Mouse (Mus musculus): Measurements from ENCODE around the gene Sp9. TPM values are rescaled to one million over a fixed set of nuclear protein-coding genes. Genes with fewer than 3 reads are reported as not detected.
A peak's percentile ranks its signal among the peaks of the same experiment; 100 is the strongest.

The Sp9 gene
- polyA plus RNA-seq, 1 experiment from 2014 or later, result 1.5 TPM

GRCm38 (mm10) chr2:73295023-73295422 is 23.3 kb downstream of the Sp9 start:
- WGBS, result 82% methylated on average over 7 of the region's 7 CpGs
- no peaks in the 10 kb centered on the region for H3K4me1 ChIP-seq (ENCODE audit: control insufficient read depth, insufficient read depth, low read length)
- no peaks in the 10 kb centered on the region for H3K27me3 ChIP-seq (ENCODE audit: control insufficient read depth, insufficient read depth, low read length)
- no peak overlapping the region for H3K27ac ChIP-seq (ENCODE audit: low read depth, low read length)
- no peak overlapping the region for H3K4me2 ChIP-seq (ENCODE audit: low read depth, low read length)
- no peaks in the 10 kb centered on the region for H3K9me3 ChIP-seq (ENCODE audit: control insufficient read depth, low read length)
- H3K9ac ChIP-seq (replicated peaks; ENCODE audit: low read depth, low read length), result no peak overlapping the region
- H3K4me3 ChIP-seq (ENCODE audit: low read depth, low read length), result no peak overlapping the region
- no peak for ATAC-seq (ENCODE audit: low read depth)
- peaks cover 6% of the 10 kb centered on the region; the same call in 1 of the 2 replicates for H3K36me3 ChIP-seq (ENCODE audit: control insufficient read depth, insufficient read depth, low read length)

DNA sequence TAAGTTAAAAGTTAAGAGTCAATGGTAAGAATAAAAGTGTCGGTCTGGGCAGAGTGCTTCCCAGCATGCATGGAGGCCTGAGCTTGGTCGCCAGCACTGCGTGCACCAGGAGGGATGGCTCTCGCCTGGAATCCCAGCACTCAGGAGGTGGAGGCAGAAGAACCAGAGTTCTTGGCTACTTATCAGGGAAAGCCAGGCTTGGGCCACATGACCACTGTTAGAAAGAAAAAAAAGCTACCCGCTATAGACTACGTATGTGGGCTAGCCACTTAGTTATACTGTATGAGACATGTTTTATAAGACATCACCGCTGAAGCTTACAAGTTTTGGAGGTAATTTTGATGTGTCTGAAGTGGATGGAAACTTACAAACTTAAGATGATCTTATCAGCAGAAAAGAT is 26.4 kb downstream of the Sp9 start:
- Histone ChIP-seq H3K4me3 (ENCODE audit: low read depth, low read length) (no peak overlapping the region), H3K9me3 (ENCODE audit: control insufficient read depth, low read length) (no peaks in the 10 kb centered on the region), H3K27me3 (ENCODE audit: control insufficient read depth, insufficient read depth, low read length) (no peaks in the 10 kb centered on the region), H3K36me3 (ENCODE audit: control insufficient read depth, insufficient read depth, low read length) (peaks cover 5% of the 10 kb centered on the region; the same call in 1 of the 2 replicates), H3K4me2 (ENCODE audit: low read depth, low read length) (no peak overlapping the region), H3K4me1 (ENCODE audit: control insufficient read depth, insufficient read depth, low read length) (no peaks in the 10 kb centered on the region), H3K27ac (ENCODE audit: low read depth, low read length) (no peak overlapping the region), H3K9ac (replicated peaks; ENCODE audit: low read depth, low read length) (no peak overlapping the region)
- no peak for ATAC-seq (ENCODE audit: low read depth)
- 88% methylated on average over 7 of the region's 7 CpGs for WGBS

DNA sequence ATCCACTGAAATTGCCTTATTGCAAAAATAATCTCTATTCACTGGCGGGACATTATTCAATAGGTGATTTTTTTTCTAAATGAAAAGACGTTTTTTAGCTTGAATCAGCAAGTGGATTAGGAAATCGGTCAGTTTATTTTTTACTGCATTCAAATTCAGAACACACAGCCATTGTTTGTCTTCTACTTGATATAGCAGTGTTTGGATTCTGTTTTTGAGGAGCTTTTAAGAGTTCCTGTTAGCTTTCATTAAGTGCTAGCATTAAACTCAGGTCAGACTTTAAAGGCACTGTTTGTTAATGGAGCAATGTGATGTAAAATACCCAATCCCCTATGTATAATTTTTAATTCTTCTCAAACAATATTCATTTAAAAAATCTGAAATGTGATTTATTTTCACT is 27.1 kb downstream of the Sp9 start:
- no peaks in the 10 kb centered on the region for H3K27me3 ChIP-seq (ENCODE audit: control insufficient read depth, insufficient read depth, low read length)
- no peak for ATAC-seq (ENCODE audit: low read depth)
- no peak overlapping the region for H3K27ac ChIP-seq (ENCODE audit: low read depth, low read length)
- H3K4me3 ChIP-seq (ENCODE audit: low read depth, low read length), result no peak overlapping the region
- no peak overlapping the region for H3K4me2 ChIP-seq (ENCODE audit: low read depth, low read length)
- H3K4me1 ChIP-seq (ENCODE audit: control insufficient read depth, insufficient read depth, low read length), result no peaks in the 10 kb centered on the region
- WGBS, result 76% methylated on average over 3 of the region's 3 CpGs
- peaks cover 5% of the 10 kb centered on the region; the same call in 1 of the 2 replicates for H3K36me3 ChIP-seq (ENCODE audit: control insufficient read depth, insufficient read depth, low read length)
- H3K9me3 ChIP-seq (ENCODE audit: control insufficient read depth, low read length), result no peaks in the 10 kb centered on the region
- H3K9ac ChIP-seq (replicated peaks; ENCODE audit: low read depth, low read length), result no peak overlapping the region

- Histone ChIP-seq H3K4me3 (ENCODE audit: low read depth, low read length) (no peak overlapping the region), H3K9ac (replicated peaks; ENCODE audit: low read depth, low read length) (no peak overlapping the region), H3K4me2 (ENCODE audit: low read depth, low read length) (no peak overlapping the region), H3K27me3 (ENCODE audit: control insufficient read depth, insufficient read depth, low read length) (no peaks in the 10 kb centered on the region), H3K9me3 (ENCODE audit: control insufficient read depth, low read length) (no peaks in the 10 kb centered on the region), H3K36me3 (ENCODE audit: control insufficient read depth, insufficient read depth, low read length) (peaks cover 16% of the 10 kb centered on the region; the same call in 1 of the 2 replicates), H3K4me1 (ENCODE audit: control insufficient read depth, insufficient read depth, low read length) (no peaks in the 10 kb centered on the region), H3K27ac (ENCODE audit: low read depth, low read length) (no peak overlapping the region)
- no peak for ATAC-seq (ENCODE audit: low read depth)
- 97% methylated on average over 1 of the region's 1 CpGs for WGBS
Observed at GRCm38 (mm10) chr2:73301979-73302378, 30.3 kb downstream of the Sp9 start.

DNA sequence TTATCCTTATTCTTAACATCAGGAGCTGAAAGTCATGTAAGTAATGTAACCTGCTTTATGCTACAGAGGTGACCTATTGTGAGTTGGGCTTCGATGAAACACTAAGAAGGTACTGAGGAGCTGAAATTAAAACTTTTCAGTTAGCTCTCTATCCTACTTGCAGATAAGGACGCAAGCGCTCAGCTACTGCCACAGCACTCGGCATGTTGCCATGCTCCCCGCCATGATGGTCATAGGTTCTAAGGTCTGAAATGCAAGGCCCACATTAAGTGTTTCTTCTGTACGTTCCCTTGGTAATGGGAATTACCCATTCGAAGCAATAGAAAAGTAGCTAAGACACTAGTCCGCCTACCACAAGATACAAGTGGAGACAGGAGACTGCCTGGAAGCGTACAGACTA is 31.0 kb downstream of the Sp9 start:
- Histone ChIP-seq H3K27ac (ENCODE audit: low read depth, low read length) (no peak overlapping the region), H3K4me3 (ENCODE audit: low read depth, low read length) (no peak overlapping the region), H3K4me2 (ENCODE audit: low read depth, low read length) (no peak overlapping the region), H3K9ac (replicated peaks; ENCODE audit: low read depth, low read length) (no peak overlapping the region), H3K9me3 (ENCODE audit: control insufficient read depth, low read length) (no peaks in the 10 kb centered on the region), H3K36me3 (ENCODE audit: control insufficient read depth, insufficient read depth, low read length) (peaks cover 22% of the 10 kb centered on the region), H3K27me3 (ENCODE audit: control insufficient read depth, insufficient read depth, low read length) (no peaks in the 10 kb centered on the region), H3K4me1 (ENCODE audit: control insufficient read depth, insufficient read depth, low read length) (no peaks in the 10 kb centered on the region)
- no peak for ATAC-seq (ENCODE audit: low read depth)
- 93% methylated on average over 9 of the region's 9 CpGs for WGBS

GRCm38 (mm10) chr2:73304506-73304905 is 32.8 kb downstream of the Sp9 start:
- no peak overlapping the region for H3K4me3 ChIP-seq (ENCODE audit: low read depth, low read length)
- H3K9me3 ChIP-seq (ENCODE audit: control insufficient read depth, low read length), result no peaks in the 10 kb centered on the region
- WGBS, result 95% methylated on average over 5 of the region's 5 CpGs
- peaks cover 26% of the 10 kb centered on the region for H3K36me3 ChIP-seq (ENCODE audit: control insufficient read depth, insufficient read depth, low read length)
- no peak for ATAC-seq (ENCODE audit: low read depth)
- H3K27me3 ChIP-seq (ENCODE audit: control insufficient read depth, insufficient read depth, low read length), result no peaks in the 10 kb centered on the region
- no peak overlapping the region for H3K27ac ChIP-seq (ENCODE audit: low read depth, low read length)
- no peaks in the 10 kb centered on the region for H3K4me1 ChIP-seq (ENCODE audit: control insufficient read depth, insufficient read depth, low read length)
- H3K9ac ChIP-seq (replicated peaks; ENCODE audit: low read depth, low read length), result no peak overlapping the region
- H3K4me2 ChIP-seq (ENCODE audit: low read depth, low read length), result no peak overlapping the region

GRCm38 (mm10) chr2:73306006-73306405 is 34.3 kb downstream of the Sp9 start:
- no peak for ATAC-seq (ENCODE audit: low read depth)
- H3K4me2 ChIP-seq (ENCODE audit: low read depth, low read length), result no peak overlapping the region
- 88% methylated on average over 7 of the region's 7 CpGs for WGBS
- H3K9ac ChIP-seq (replicated peaks; ENCODE audit: low read depth, low read length), result no peak overlapping the region
- H3K4me3 ChIP-seq (ENCODE audit: low read depth, low read length), result no peak overlapping the region
- no peaks in the 10 kb centered on the region for H3K9me3 ChIP-seq (ENCODE audit: control insufficient read depth, low read length)
- H3K36me3 ChIP-seq (ENCODE audit: control insufficient read depth, insufficient read depth, low read length), result peaks cover 22% of the 10 kb centered on the region
- H3K27ac ChIP-seq (ENCODE audit: low read depth, low read length), result no peak overlapping the region
- no peaks in the 10 kb centered on the region for H3K27me3 ChIP-seq (ENCODE audit: control insufficient read depth, insufficient read depth, low read length)
- no peaks in the 10 kb centered on the region; the same call in 1 of the 2 replicates for H3K4me1 ChIP-seq (ENCODE audit: control insufficient read depth, insufficient read depth, low read length)

DNA sequence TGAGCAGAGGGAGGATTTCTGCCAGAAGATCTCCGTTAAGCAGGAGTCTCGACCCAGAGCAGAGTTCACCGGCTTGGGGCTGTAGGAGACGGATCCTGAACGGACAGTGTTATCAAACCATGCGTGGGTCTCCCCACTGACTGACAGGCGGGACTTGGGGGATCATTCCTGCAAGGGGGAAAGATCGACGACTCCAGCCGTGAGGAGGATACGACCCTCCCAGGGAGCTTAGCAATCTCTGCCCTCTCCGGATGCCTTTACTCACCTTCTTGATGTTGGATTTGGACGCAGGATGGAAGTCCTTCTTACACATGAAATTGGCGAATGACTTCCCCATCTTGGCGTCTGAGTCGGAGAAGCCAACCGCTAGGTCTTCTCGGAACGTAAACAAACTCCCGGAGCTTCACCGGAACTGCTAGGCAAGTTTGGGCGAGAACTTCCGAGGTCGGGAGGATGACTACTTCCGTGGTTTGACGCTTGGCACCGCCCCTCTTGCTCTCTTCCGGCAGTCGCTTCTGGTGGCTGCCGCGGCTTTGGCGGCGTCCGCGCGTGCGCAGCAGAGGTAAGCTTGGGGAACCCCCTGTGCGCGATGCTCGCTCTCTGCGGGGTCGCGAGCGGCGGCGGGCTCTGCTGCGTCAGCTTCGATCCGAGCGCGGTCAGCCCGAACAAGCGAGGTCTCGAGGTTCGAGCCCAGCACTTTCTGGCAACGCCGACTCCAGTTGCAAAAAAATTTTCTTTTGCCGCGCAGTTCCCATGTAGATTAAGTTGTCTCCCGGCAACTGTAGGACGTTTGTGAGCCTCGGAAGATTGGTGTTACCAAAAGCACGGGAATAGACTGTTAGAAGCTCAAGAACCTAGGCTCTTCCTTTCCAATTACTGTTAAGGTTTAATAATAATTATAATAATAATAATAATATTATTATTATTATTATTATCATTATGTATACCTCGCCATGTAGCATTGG is 40.7 kb downstream of the Sp9 start, which contains the start of the genes Scrn3 and Cir1:
Gene Scrn3 (plus strand): TSS at position 450 of the 965 bp plus-strand sequence.
Gene Cir1 (minus strand): TSS at position 550 of the 965 bp plus-strand sequence.
- ATAC-seq (ENCODE audit: low read depth), result peak; percentile 98
- no peaks in the 10 kb centered on the region for H3K9me3 ChIP-seq (ENCODE audit: control insufficient read depth, low read length)
- H3K4me2 ChIP-seq (ENCODE audit: low read depth, low read length), result peak within 1 kb of the TSS; percentile 88
- no peaks in the 10 kb centered on the region for H3K27me3 ChIP-seq (ENCODE audit: control insufficient read depth, insufficient read depth, low read length)
- peak within 1 kb of the TSS; percentile 62 for H3K4me3 ChIP-seq (ENCODE audit: low read depth, low read length)
- H3K9ac ChIP-seq (replicated peaks; ENCODE audit: low read depth, low read length), result peak within 1 kb of the TSS; percentile 65
- H3K27ac ChIP-seq (ENCODE audit: low read depth, low read length), result peak within 1 kb of the TSS; percentile 79; the same call in 1 of the 2 replicates
- peaks cover 8% of the 10 kb centered on the region; the same call in 1 of the 2 replicates for H3K4me1 ChIP-seq (ENCODE audit: control insufficient read depth, insufficient read depth, low read length)
- 1% methylated on average over 64 of the region's 64 CpGs for WGBS
- H3K36me3 ChIP-seq (ENCODE audit: control insufficient read depth, insufficient read depth, low read length), result peaks cover 7% of the 10 kb centered on the region

GRCm38 (mm10) chr2:73313117-73313501 is 41.4 kb downstream of the Sp9 start:
- H3K4me1 ChIP-seq (ENCODE audit: control insufficient read depth, insufficient read depth, low read length), result peaks cover 8% of the 10 kb centered on the region; the same call in 1 of the 2 replicates
- H3K9ac ChIP-seq (replicated peaks; ENCODE audit: low read depth, low read length), result peak overlapping the region; percentile 30; the same call in 1 of the 2 replicates
- H3K27ac ChIP-seq (ENCODE audit: low read depth, low read length), result no peak overlapping the region
- 44% methylated on average over 14 of the region's 14 CpGs for WGBS
- peak overlapping the region; percentile 39 for H3K4me2 ChIP-seq (ENCODE audit: low read depth, low read length)
- peak; percentile 45 for ATAC-seq (ENCODE audit: low read depth)
- no peaks in the 10 kb centered on the region for H3K9me3 ChIP-seq (ENCODE audit: control insufficient read depth, low read length)
- peaks cover 3% of the 10 kb centered on the region; the same call in 1 of the 2 replicates for H3K36me3 ChIP-seq (ENCODE audit: control insufficient read depth, insufficient read depth, low read length)
- H3K27me3 ChIP-seq (ENCODE audit: control insufficient read depth, insufficient read depth, low read length), result no peaks in the 10 kb centered on the region
- peak overlapping the region; percentile 62 for H3K4me3 ChIP-seq (ENCODE audit: low read depth, low read length)

All from neural tube, embryonic 14.5 days (tissue).